Mouse (Mus musculus) R1 (cell line): Measurements from ENCODE around the gene Ikzf3.

ENCODE experiments used
- DNase-seq: peaks from one replicate; pipeline ENCODE4 v3.0.0-alpha.2; 2018; ENCODE audit warnings: low read depth, low spot score

Ikzf3 gene

GRCm38 (mm10) chr11:98474967-98475366, 70.9 kb downstream of the Ikzf3 start:
- DNase-seq: no peak

- DNase-seq: no peak
Measured at GRCm38 (mm10) chr11:98473916-98474479, 71.8 kb downstream of the Ikzf3 start.

- DNase-seq: peak; percentile 73
Measured at GRCm38 (mm10) chr11:98472696-98473095, 73.1 kb downstream of the Ikzf3 start.

GRCm38 (mm10) chr11:98470795-98471194, 75.0 kb downstream of the Ikzf3 start:
- no peak for DNase-seq

- DNase-seq: peak; percentile 68
Measured at GRCm38 (mm10) chr11:98469761-98470714, 75.8 kb downstream of the Ikzf3 start.

- no peak for DNase-seq
Measured at GRCm38 (mm10) chr11:98464516-98464915, 81.3 kb downstream of the Ikzf3 start.

- DNase-seq: no peak
Measured at GRCm38 (mm10) chr11:98463911-98464310, 81.9 kb downstream of the Ikzf3 start.

GRCm38 (mm10) chr11:98462255-98462654, 83.6 kb downstream of the Ikzf3 start:
- DNase-seq: no peak

GRCm38 (mm10) chr11:98461109-98461720, 84.6 kb downstream of the Ikzf3 start:
- DNase-seq: no peak

- no peak for DNase-seq
Measured at GRCm38 (mm10) chr11:98459860-98460259, 86.0 kb downstream of the Ikzf3 start.

GRCm38 (mm10) chr11:98459071-98459741, 86.6 kb downstream of the Ikzf3 start:
- no peak for DNase-seq

GRCm38 (mm10) chr11:98458121-98458990, 87.5 kb downstream of the Ikzf3 start:
- no peak for DNase-seq

GRCm38 (mm10) chr11:98457367-98458120, 88.3 kb downstream of the Ikzf3 start:
- peak; percentile 92 for DNase-seq

GRCm38 (mm10) chr11:98456945-98457344, 88.9 kb downstream of the Ikzf3 start:
- no peak for DNase-seq

GRCm38 (mm10) chr11:98456545-98456944, 89.3 kb downstream of the Ikzf3 start:
- DNase-seq: no peak

- DNase-seq: peak; percentile 87
Measured at GRCm38 (mm10) chr11:98455484-98455883, 90.3 kb downstream of the Ikzf3 start.

- DNase-seq: peak; percentile 37
Measured at GRCm38 (mm10) chr11:98449921-98450771, 95.7 kb downstream of the Ikzf3 start.

- DNase-seq: no peak
Measured at GRCm38 (mm10) chr11:98449419-98449818, 96.4 kb downstream of the Ikzf3 start.

- DNase-seq: peak; percentile 54
Measured at GRCm38 (mm10) chr11:98448191-98448790, 97.5 kb downstream of the Ikzf3 start.
